Mouse (Mus musculus) spleen, adult 12 weeks (tissue): ENCODE results near the gene Fcrla.
"Not testable (repeated sequence)": the region's sequence is repeated elsewhere in the genome, so short reads cannot be mapped to it uniquely, and the experiment has no call there.

Experiments
- DNase-seq: peaks from one replicate; pipeline ENCODE4 v3.0.0; 2022; ENCODE audit warnings: low spot score

The Fcrla gene

DNA sequence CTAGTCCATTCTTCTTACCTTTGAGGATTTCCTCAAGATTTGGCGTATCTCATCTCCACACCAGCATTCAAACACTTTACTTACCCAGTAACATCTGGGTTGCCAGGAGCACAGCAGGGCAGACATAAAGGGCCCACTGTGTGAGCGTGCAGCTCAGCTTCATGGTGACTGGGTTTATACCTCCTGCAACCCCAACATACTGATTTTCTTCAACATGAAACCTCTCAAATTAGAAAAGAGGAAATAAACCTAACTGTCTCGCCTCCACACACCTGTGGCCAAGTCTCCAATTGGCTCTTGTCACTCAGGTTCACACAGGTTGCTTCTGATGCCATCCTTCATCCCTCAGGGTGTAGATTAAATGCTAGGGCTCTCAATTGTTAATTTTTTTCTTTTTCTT lies at the start of gene Fcrla:
Gene Fcrla, minus strand, starts transcription at position 206 of the 400 bp plus-strand sequence.
- DNase-seq: no peak

DNA sequence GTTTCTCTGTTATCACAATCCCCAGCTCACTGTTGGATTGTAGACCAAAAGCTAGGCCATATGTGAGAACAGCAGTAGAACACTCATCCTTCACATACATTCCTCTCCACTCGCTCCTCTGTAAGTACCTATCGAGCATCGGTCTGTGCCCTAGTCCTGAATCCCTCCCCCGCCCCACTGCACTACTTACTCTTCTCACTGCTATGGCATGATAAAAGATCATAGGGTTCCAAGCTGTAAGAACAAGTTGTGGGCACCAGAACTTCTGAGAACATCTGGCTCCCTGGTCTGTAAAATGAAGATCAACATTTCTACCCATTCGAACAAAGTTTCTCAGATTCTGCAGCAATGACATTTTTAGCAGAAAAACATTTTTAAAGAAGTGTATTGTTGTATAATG lies 49.1 kb upstream of the Fcrla start, which contains the start of gene Fcgr2b:
Gene Fcgr2b, minus strand, starts transcription at position 101 of the 400 bp plus-strand sequence.
- no peak for DNase-seq

DNA sequence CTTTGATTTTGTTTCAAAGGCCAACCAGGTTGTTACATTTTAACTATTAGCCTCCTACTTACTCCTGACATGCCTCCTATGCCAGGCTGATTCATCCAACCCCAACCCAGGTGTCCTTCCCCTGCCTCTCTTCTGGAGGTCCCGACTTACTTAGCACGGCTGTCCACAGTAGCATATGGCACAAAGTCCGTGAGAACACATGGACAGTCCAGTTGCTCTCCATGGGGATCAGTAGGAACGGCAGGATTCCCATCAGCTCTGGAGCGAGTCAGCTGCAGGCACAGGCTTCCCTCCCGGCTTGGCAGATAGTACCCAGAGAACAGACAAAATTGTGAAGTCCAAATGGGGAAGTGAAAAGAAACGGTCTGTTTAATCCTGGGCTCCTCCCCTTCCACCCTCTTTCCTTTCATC lies 48.4 kb upstream of the Fcrla start:
- DNase-seq: no peak

DNA sequence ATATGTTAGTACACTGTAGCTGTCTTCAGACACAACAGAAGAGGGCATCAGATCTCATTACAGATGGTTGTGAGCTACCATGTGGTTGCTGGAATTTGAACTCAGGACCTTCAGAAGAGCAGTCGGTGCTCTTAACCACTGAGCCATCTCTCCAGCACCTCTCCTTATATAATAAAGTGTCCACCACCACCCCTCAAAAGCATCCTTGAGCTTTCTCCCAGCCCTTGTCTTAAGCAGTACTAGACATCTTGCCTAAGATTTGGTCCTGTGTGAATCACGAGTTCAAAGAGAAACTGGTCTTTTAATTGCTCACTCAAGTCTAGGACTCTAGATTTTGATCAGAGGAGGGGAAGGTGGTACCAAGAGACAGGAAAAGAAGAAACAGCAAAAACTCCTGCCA lies 48.0 kb upstream of the Fcrla start:
- not testable (repeated sequence) for DNase-seq

DNA sequence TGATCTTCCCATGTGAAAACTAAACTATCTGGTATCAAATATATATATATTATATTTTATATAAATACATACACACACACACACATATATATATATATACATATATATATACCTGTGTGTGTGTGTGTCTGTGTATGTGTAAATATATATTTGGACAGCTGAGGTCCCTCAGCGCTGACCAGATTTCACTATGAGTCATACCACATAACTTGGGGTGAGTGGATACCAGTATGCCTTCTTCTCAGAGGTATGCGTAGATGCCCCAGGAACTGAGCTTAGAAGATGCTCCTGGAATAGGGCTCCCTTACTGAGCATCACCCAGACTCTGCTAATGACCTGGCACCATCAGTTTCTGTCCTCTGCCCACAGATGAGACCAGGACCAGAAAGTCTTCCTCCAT lies 47.4 kb upstream of the Fcrla start:
- DNase-seq: no peak

DNA sequence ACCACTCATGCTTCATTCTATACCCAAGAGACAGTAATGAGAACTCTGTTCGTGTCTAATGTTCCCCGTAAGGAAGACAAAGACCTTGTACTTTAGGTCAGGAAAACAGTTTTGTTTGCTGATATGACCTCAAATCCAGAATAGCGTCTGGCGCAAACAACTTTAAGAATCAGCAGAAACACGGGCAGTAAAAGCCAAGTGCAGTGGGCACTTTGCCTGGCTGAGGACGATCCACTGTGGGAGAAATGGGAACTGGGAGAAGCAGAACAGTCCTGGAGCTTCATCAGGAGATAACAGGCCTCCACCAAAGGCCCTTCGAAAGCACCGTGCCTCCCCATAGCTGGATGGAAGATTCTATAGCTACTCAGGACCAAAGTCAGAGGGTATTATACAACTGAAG lies 46.8 kb upstream of the Fcrla start:
- no peak for DNase-seq

DNA sequence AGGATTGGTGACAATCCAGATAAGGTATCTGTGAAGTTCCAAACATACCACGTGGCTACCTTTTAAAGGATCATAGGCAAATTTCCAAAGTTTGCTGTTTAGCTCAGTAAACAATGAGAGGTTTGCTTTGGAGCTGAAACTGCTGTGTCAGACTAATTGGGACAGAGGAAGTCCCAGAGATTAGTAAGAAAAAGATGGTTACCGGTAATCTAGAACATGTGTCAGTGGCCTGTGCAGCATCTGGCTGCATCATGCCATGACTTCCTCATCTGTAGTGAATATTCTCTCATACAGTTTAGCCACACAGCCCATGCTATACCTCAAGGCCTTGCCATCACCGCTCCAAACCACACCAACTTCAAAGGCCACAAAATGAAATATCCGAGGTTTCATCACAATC lies 45.6 kb upstream of the Fcrla start:
- DNase-seq: no peak

DNA sequence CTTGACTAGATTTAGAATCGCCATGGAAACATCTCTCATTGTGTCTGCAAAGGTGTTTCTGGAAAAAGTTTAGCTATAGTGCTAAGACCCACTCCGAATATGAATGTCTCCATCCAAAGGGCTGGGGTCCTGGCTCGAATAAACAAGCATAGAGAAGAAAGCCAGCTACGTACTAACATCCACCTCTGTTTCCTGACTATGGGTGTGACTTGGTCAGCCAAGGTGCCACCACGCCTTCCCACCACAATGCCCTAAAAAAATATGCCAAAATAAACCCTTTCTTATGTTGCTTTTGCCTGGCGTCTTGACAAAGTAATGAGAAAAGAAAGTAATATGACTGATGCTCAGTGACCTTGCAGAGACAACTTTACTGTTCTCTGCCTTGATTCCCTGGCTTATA lies 45.1 kb upstream of the Fcrla start:
- DNase-seq: no peak

DNA sequence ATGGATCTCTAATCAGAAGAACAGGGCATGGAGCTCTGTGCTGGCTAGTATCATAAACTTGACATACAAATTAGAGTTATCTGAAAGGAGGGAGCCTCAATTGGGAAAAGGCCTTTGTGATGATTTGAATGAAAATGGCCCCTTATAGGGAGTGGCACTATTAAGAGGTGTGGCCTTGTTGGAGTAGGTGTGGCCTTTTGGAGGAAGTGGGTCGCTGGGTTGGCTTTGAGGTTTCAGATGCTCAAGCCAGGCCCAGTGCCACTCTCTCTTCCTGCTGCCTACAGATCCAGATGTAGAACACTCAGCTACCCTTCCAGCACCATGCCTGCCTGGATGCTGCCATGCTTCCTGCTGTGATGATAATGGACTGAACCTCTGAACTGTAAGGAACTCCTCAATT lies 41.2 kb upstream of the Fcrla start:
- DNase-seq: no peak

DNA sequence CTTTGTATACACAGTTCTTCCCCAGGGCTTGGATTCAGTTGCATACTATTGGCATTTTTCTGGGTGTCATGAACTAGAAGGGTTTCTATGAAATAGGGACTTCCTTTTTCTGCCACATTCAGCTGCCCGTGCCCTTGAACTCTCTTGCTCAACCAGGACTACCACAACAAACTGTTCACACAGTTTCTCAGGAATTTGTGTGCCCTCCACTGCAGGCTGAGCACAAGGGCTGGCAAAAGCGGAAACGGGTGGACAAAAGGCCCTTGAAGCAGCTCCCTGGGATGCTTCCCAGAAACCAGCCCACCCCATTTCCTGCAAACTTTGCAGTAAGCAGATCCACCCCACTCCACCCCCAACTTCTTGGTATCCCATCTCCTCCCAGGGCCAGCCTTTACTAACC lies 40.2 kb upstream of the Fcrla start:
- no peak for DNase-seq

DNA sequence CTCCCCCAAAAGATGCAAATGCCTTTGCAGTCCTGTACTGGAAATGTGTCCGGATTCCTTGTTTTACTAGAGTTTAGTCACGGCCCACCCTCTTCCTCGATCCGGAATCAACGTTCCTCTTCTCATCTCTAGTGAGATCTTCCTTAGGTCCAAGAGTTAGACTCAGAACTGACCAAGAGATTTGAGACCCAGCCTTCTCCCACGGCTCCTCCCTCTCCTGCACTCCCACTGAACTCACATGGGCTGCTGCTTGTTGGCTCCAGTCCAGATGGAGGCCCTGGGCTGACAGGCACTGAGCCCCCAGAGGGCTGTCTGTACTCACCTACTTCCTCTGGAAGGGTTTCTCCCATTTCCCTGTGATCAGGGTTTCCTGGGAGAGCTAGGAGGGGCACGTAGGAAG lies 35.7 kb upstream of the Fcrla start:
- DNase-seq: no peak

DNA sequence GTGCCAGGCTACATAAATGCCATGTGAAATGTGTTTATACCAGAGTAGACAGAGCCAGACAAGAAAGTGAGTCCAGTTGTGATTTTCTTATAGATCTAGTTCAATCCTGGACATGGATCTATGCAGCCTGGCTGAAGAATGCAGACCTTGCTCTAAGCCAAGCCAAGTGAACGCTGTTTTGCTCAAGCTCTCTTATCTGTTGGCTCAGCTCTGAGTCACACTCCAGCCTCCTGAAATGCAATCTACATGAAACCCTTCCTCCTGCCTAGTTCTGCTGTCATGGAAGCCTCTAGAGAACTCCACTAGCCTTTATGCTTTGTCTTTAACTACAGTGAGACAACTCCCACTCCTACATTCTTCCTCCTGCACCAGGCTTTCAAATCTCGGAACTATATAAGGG lies 34.9 kb upstream of the Fcrla start:
- no peak for DNase-seq

DNA sequence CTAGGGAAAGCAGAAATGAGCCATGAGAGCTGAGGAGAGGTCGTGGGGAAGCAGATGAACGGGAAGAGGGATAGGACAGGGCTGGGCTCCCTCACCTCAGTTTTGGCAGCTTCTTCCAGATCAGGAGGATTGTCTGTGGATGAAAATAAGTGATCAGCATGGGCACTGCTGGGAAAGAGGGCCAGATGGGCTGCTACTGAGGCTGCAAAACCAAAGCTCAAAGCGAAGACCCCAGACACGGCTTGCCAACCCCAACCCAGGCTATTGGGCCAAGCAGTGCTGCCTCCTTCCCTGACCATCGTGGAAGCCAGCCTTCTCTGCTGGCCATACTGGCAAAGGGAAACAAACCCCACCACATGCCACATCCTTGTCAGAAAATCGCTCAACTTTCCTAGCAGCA lies 33.7 kb upstream of the Fcrla start:
- no peak for DNase-seq

DNA sequence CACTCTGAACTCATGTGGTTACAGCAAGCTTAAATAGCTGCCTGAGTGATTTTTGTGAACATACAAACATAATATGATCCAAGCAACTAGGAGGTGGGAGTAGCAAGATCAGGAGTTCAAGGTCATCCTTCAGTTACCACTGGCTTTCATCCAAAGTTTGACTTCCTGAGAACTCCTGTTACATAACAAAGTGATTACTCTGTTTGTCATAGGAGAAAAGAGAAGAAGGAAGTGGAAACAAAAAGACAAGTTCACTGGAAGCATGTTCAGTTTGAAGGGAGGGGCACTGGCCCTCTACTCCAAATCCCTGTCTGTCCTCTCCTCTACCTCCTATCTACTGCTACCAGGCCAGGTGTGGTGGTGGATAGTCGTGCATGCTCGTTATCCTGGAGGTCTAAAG lies 32.4 kb upstream of the Fcrla start:
- no peak for DNase-seq

DNA sequence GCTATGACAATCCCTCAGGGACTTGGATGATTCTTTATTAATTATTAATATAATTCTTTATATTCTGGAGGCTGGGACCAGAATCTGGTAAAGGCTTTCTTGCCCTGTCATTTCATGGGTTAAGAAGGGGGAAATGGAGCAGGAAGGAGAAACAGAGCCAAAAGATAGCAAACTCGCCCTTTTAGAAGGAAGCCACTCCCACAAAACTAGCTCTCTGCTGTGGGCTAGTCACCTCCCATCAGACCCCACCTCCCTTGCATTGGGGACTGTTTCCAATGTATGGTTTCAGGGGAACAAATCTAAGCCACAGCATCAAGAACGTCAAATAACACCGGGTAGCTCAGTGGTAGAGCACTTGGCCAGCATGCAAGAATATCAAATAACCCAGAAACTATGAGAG lies 30.8 kb upstream of the Fcrla start:
- DNase-seq: no peak

DNA sequence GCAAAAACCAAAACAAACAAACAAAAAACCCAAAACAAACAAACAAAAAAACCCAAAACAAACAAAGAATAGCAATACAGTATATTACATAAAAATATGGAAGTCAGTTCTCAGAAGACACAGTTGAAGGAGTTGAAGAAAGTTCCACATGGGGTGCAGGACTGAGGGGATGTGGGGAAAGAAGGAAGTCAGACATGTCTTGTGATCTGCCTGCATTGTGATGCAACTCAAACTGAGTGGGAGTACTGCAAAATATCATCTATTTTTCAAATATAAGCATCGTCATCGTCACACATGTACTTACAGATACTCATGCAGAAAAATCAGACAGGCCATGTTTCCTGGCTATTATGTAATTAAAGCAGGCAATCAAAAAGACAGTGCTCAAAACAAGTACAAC lies 25.8 kb upstream of the Fcrla start:
- no peak for DNase-seq

DNA sequence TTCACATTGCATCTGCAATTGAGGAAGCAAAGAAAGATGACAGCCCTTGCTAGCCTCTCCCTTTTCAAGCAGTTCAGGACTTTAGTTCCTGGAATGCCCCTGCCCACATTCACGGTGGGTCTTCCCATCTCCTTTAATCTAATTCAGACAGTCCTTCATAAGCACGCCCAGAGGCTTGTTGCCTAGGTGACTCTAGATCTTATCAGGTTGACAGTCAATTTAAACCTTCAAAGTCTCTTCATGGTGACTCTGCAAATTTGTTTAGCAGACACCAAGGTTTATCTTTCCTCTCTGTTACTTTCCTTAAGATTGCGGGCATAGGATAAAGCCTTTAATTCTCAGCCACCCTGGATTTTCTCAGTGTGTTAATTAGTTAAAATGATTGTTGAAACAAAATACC lies 23.4 kb upstream of the Fcrla start:
- no peak for DNase-seq

DNA sequence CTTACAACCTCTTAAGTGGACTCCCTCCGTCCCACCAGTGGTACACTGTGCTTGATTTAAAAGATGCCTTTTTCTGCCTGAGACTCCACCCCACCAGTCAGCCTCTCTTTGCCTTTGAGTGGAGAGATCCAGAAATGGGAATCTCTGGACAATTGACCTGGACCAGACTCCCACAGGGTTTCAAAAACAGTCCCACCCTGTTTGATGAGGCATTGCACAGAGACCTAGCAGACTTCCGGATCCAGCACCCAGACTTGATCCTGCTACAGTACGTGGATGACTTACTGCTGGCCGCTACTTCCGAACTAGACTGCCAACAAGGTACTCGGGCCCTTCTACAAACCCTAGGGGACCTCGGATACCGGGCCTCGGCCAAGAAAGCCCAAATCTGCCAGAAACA lies 17.5 kb upstream of the Fcrla start:
- not testable (repeated sequence) for DNase-seq

DNA sequence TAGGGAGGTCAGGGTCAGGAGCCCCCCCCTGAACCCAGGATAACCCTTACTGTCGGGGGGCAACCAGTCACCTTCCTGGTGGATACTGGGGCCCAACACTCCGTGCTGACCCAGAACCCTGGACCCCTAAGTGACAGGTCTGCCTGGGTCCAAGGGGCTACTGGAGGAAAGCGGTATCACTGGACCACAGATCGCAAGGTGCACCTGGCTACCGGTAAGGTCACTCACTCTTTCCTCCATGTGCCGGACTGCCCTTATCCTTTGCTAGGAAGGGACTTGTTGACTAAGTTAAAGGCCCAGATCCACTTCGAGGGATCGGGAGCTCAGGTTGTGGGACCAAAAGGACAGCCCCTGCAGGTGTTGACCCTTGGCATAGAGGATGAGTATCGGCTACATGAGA lies 16.8 kb upstream of the Fcrla start:
- not testable (repeated sequence) for DNase-seq

DNA sequence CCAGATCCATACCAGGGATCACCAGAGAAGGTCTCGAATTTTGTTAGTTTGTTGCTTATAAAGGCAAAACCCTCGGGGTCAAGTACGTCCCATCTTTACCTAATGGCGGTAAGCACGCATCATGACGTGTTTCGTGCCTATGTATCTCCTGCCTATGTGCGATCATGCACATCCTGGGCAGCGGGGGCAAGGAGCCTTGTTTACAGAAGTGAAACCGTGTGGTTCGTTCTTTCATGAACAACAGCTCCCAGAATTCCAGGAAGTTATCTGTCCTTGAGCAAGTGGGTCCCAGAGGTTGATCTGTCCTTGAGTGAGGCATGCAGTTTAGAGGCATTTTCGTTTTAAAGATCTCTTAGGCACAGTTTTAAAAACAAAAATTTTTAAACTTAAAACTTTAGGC lies 11.9 kb upstream of the Fcrla start:
- DNase-seq: peak; percentile 34

DNA sequence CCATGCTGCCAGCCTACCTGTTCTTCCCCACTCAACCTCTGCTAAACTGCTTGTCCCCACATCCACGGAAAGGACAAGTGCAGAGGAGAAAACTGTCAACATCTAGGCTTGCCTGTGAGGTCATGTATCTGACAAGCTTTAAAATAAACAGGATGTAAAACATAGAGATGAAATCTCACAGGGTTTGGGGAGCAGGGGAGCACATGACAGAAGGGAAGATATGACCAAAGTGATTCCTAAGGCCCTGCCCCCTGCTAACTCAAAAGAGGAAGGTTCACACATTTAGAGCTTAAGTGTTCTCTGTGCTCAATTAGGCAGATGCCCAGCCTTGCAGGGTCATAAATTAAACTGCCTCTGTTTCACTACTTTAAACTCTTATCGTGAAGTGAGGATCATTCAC lies 7.0 kb upstream of the Fcrla start:
- no peak for DNase-seq

DNA sequence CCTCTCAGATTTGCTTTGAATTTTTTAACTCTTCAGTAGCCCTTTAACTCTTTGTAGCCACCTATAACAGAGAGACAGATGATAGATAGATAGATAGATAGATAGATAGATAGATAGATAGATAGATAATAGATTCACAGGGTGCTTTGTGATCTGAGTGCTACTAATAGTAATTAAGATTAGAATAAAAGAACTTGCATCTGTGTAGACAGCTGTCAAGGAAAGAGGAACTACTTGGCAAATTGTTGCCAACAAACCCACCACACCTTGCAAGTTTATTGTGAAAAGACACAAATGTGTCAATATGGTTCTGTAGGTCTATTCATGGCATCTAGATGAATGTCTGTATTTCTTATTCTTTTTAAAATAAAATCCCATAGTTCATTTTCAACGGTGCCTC lies 6.6 kb upstream of the Fcrla start:
- no peak for DNase-seq

DNA sequence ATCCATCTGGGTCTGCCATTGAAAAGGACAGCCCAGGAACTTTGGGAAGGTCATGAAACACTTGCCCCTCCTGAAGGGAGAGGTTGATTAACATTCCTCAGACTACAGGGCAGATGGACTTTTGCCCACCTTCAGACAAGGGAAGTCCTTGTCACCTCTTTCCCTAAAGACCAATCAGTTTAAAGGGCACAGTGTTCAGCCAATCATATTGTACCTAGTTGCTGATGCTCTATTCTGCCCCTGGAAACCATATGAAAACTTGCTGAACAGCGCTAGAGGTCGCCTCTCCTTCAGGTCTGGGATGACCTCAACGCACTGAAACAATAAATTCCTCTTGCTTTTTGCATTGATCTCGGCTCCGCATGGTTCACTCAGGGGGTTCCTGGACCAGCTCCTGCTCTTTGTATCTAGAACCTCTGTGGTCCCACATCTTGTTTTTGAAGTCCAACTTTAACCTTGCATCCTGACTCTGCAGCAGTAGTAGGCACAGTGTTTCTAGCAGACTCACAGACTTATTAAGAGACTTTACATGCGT lies 6.1 kb upstream of the Fcrla start:
- DNase-seq: no peak

DNA sequence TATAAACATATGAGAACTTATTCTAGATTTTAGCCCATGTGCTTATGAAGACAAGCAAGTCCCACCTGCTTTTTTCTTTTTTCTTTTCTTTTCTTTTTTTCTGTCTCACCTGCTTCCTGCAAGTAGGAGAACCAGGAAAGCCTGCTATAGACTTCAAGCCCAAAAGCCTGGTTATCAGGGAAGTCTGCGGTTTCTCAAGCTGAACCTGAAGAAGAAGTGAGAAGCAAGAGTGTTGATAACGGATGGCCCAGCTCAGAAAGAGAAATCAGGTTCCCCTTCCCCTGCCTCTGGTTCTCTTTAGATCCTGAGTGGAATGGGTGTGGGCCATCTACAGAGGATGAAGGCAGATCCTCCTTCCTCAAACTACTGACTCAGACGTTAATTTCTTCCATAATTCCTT lies 4.7 kb upstream of the Fcrla start:
- no peak for DNase-seq

DNA sequence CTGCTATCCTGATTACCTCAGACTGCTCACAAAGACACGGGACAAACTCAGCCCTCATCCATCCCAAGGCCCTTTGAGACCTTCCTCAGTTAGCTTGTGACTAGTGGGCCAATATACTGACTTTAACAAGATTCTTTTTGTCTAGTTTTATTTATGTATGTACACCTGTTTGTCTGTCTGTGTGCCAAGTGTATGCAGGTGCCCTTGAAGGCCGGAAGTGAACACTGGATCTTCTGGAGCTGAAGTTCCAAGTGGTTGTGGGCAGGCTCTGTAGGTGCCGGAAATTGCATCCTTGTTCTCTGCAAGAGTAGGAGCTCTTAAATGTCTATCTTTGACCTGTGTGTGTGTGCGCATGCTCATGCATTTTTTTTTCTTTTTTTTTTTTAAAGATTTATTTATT lies 1.9 kb upstream of the Fcrla start:
- no peak for DNase-seq
